Mouse (Mus musculus) myocyte (in vitro differentiated cells): ENCODE results near the gene Twist1. TPM values are rescaled to one million over a fixed set of nuclear protein-coding genes. Genes with fewer than 3 reads are reported as not detected.

Source experiments
- H3K27me3 ChIP-seq: one replicate; pipeline ENCODE4 v1.6.1; 2011; ENCODE audit not compliant: control insufficient read depth, insufficient read depth, insufficient read length
- H3K36me3 ChIP-seq: one replicate; pipeline ENCODE4 v1.6.1; 2011; ENCODE audit not compliant: control insufficient read depth, insufficient read depth
- H3K4me2 ChIP-seq: one replicate; pipeline ENCODE4 v1.6.1; 2011; ENCODE audit warnings: low read depth, control low read depth
- H3K4me3 ChIP-seq: one replicate; pipeline ENCODE4 v1.5.1; 2011; ENCODE audit warnings: mild to moderate bottlenecking, control low read depth, moderate library complexity
- H3K79me2 ChIP-seq: one replicate; pipeline ENCODE4 v1.6.1; 2011; ENCODE audit not compliant: control insufficient read depth, insufficient read depth
- H3ac ChIP-seq: one replicate; pipeline ENCODE4 v1.6.1; 2011; ENCODE audit not compliant: control insufficient read depth, insufficient read length
- CEBPB ChIP-seq: IDR thresholded peaks from 2 replicates; pipeline ENCODE4 v1.6.1; 2011; ENCODE audit warnings: mild to moderate bottlenecking, moderate library complexity; ENCODE audit not compliant: poor library complexity, insufficient read depth, severe bottlenecking
- E2F4 ChIP-seq: IDR thresholded peaks from one replicate; pipeline ENCODE4 v1.6.1; 2011; ENCODE audit warnings: mild to moderate bottlenecking, control low read depth, moderate library complexity; ENCODE audit not compliant: insufficient read depth
- MAX ChIP-seq: IDR thresholded peaks from one replicate; pipeline ENCODE4 v1.6.1; 2011; ENCODE audit warnings: low read depth, mild to moderate bottlenecking, control low read depth
- MYOD1 ChIP-seq, 3 experiments: IDR thresholded peaks; one replicate each; pipeline ENCODE4 v1.6.1; 2011; ENCODE audit warnings: control low read depth in 2 of 3, low read depth in 2 of 3, mild to moderate bottlenecking in 2 of 3, moderate library complexity in 1 of 3; ENCODE audit not compliant: insufficient read length in 2 of 3, control insufficient read depth in 1 of 3
- MYOG ChIP-seq, 3 experiments: IDR thresholded peaks; one replicate each; pipeline ENCODE4 v1.6.1; 2011; ENCODE audit warnings: control low read depth in 2 of 3, low read depth in 2 of 3, mild to moderate bottlenecking in 2 of 3; ENCODE audit not compliant: insufficient read length in 2 of 3, control insufficient read depth in 1 of 3, insufficient read depth in 1 of 3
- POLR2A ChIP-seq: IDR thresholded peaks from one replicate; pipeline ENCODE4 v1.6.1; 2011; ENCODE audit warnings: low read depth, mild to moderate bottlenecking, control low read depth, moderate library complexity; ENCODE audit not compliant: insufficient read length
- POLR2AphosphoS2 ChIP-seq: IDR thresholded peaks from one replicate; pipeline ENCODE4 v1.6.1; 2011; ENCODE audit warnings: low read depth, control low read depth; ENCODE audit not compliant: insufficient read length
- REST ChIP-seq: IDR thresholded peaks from one replicate; pipeline ENCODE4 v1.6.1; 2011; ENCODE audit warnings: mild to moderate bottlenecking, control low read depth, moderate library complexity; ENCODE audit not compliant: insufficient read depth, insufficient read length
- SRF ChIP-seq: IDR thresholded peaks from one replicate; pipeline ENCODE4 v1.6.1; 2011; ENCODE audit warnings: low read depth; ENCODE audit not compliant: control insufficient read depth, insufficient read length
- TCF12 ChIP-seq: IDR thresholded peaks from one replicate; pipeline ENCODE4 v1.6.1; 2011; ENCODE audit warnings: mild to moderate bottlenecking, control low read depth; ENCODE audit not compliant: poor library complexity, insufficient read depth, severe bottlenecking
- TCF3 ChIP-seq: IDR thresholded peaks from one replicate; pipeline ENCODE4 v1.6.1; 2011; ENCODE audit warnings: low read depth, control low read depth; ENCODE audit not compliant: insufficient read length
- USF1 ChIP-seq: IDR thresholded peaks from one replicate; pipeline ENCODE4 v1.6.1; 2011; ENCODE audit warnings: low read depth, mild to moderate bottlenecking, control low read depth, moderate library complexity
- polyA plus RNA-seq: library from polyadenylated mRNA; unstranded; fragments of >200 nt; fragmentation: generic; extraction: Trizol; gene quantifications from one replicate; pipeline ENCODE4 v1.2.1, GENCODE M21; 2012; ENCODE audit warnings: missing spikeins

The Twist1 gene
- polyA plus RNA-seq, 1 experiment = 5.8 TPM

DNA sequence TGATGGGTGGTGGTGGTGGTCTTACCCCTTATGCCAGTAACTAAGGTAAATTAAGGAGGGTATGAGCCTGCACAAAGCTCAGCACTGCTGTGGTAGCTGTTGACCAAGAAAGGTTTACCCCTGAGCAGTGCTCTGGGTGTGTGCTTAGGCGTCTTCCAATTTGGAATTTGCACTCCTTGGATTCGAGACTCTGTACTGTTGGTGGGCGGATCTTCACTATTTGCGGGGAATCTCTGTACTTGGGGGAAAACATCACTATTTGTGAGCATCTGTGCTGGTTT is 11.4 kb downstream of the Twist1 start:
- no peak overlapping the region for H3ac ChIP-seq
- no peak for TF ChIP-seq MAX
- no peak for TF ChIP-seq POLR2AphosphoS2
- TF ChIP-seq REST = no peak
- no peak for TF ChIP-seq MYOG (IDR thresholded peaks at IDR 0.05; ENCODE audit: control insufficient read depth in 1 of 3, insufficient read depth in 1 of 3, insufficient read length in 2 of 3, low read depth in 2 of 3)
- no peak for TF ChIP-seq TCF3
- no peak for TF ChIP-seq POLR2A
- TF ChIP-seq CEBPB = no peak
- TF ChIP-seq USF1 = no peak
- TF ChIP-seq E2F4 = no peak
- TF ChIP-seq MYOD1 (IDR thresholded peaks at IDR 0.05; ENCODE audit: control insufficient read depth in 1 of 3, insufficient read length in 2 of 3, low read depth in 2 of 3) = no peak
- no peak overlapping the region for H3K4me2 ChIP-seq
- peaks cover 4% of the 10 kb centered on the region for H3K27me3 ChIP-seq
- H3K4me3 ChIP-seq = no peak overlapping the region
- no peaks in the 10 kb centered on the region for H3K36me3 ChIP-seq
- no peaks in the 10 kb centered on the region for H3K79me2 ChIP-seq

DNA sequence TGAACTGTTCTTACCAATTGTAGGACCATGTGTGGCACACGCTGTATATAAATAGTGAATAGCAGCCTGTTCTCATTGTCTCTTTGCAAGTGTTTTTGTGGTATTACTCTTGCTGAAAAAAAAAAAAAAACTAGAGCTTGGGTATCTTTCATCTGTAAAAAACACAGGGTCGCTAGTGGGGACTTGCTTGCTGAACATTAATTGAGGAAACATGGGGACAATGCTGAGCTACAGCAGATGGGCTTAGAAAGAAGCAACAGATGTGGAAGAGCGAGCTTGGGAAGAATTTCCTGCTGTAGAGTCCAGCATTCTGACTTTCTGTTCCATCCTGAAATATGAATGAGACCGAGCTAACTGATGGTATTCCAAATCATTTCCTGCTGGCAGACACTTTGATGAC is 22.7 kb downstream of the Twist1 start:
- Histone ChIP-seq H3K79me2 (no peaks in the 10 kb centered on the region), H3K4me3 (no peak overlapping the region), H3K4me2 (no peak overlapping the region), H3K36me3 (no peaks in the 10 kb centered on the region), H3ac (no peak overlapping the region), H3K27me3 (no peaks in the 10 kb centered on the region)
- no peak for TF ChIP-seq REST
- TF ChIP-seq POLR2AphosphoS2 = no peak
- TF ChIP-seq CEBPB = no peak
- TF ChIP-seq TCF3 = no peak
- no peak for TF ChIP-seq MYOG (IDR thresholded peaks at IDR 0.05; ENCODE audit: control insufficient read depth in 1 of 3, insufficient read depth in 1 of 3, insufficient read length in 2 of 3, low read depth in 2 of 3)
- TF ChIP-seq SRF = no peak
- TF ChIP-seq USF1 = no peak
- TF ChIP-seq MAX = no peak
- no peak for TF ChIP-seq POLR2A
- no peak for TF ChIP-seq MYOD1 (IDR thresholded peaks at IDR 0.05; ENCODE audit: control insufficient read depth in 1 of 3, insufficient read length in 2 of 3, low read depth in 2 of 3)
- TF ChIP-seq TCF12 = no peak
- TF ChIP-seq E2F4 = no peak

DNA sequence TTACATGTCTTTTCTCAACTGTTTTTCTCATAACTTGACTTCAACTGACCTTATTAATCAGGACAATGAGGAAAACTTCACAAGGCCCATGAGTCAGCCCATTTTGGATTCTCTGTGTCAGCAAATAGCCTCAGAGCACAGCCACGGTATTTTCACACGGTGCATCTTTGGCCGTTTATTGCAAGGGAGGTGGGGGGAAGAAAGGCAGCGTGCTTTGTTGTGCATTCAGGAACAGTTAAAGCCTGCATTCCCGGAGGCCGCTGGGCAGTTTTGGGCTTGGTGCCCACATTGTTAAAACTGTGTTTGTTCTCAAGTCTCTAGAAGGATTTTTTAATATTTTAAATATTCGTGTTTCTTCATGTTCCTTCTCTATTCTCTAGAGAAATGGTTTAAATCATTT is 24.0 kb downstream of the Twist1 start:
- Histone ChIP-seq H3ac (no peak overlapping the region), H3K36me3 (no peaks in the 10 kb centered on the region), H3K4me2 (no peak overlapping the region), H3K27me3 (no peaks in the 10 kb centered on the region), H3K79me2 (no peaks in the 10 kb centered on the region), H3K4me3 (no peak overlapping the region)
- TF ChIP-seq E2F4 = no peak
- TF ChIP-seq TCF3 = no peak
- no peak for TF ChIP-seq MYOD1 (IDR thresholded peaks at IDR 0.05; ENCODE audit: control insufficient read depth in 1 of 3, insufficient read length in 2 of 3, low read depth in 2 of 3)
- TF ChIP-seq MAX = no peak
- no peak for TF ChIP-seq USF1
- no peak for TF ChIP-seq TCF12
- TF ChIP-seq MYOG (IDR thresholded peaks at IDR 0.05; ENCODE audit: control insufficient read depth in 1 of 3, insufficient read depth in 1 of 3, insufficient read length in 2 of 3, low read depth in 2 of 3) = no peak
- no peak for TF ChIP-seq REST

DNA sequence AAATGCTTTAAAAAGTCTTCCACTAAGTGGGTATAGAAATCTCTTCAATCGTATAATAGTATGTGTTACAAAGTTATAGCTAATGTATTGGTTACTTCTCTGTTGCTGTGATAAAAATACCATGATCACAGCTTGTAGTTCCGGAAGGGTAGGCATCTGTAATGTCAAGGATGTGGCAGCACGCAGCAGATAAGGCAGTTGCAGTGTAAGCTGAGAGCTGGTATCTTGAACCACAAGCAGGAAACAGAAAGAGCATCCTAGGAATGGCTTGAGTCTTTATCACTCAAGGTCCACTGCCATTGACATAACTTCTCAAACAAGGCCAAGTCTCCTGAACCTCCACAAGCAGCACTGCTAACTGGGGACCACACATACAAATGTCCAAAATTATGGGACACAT is 35.7 kb downstream of the Twist1 start:
- Histone ChIP-seq H3K4me2 (no peak overlapping the region), H3K27me3 (no peaks in the 10 kb centered on the region), H3ac (no peak overlapping the region), H3K79me2 (no peaks in the 10 kb centered on the region), H3K4me3 (no peak overlapping the region), H3K36me3 (no peaks in the 10 kb centered on the region)
- TF ChIP-seq POLR2A = no peak
- no peak for TF ChIP-seq CEBPB
- TF ChIP-seq USF1 = no peak
- no peak for TF ChIP-seq TCF3
- no peak for TF ChIP-seq MAX
- no peak for TF ChIP-seq SRF
- no peak for TF ChIP-seq MYOD1 (IDR thresholded peaks at IDR 0.05; ENCODE audit: control insufficient read depth in 1 of 3, insufficient read length in 2 of 3, low read depth in 2 of 3)
- no peak for TF ChIP-seq POLR2AphosphoS2
- TF ChIP-seq TCF12 = no peak
- TF ChIP-seq MYOG (IDR thresholded peaks at IDR 0.05; ENCODE audit: control insufficient read depth in 1 of 3, insufficient read depth in 1 of 3, insufficient read length in 2 of 3, low read depth in 2 of 3) = no peak
- no peak for TF ChIP-seq E2F4
- TF ChIP-seq REST = no peak

Other genes starting within 250 kb of the Twist1 start
- gene Ferd3l, start 29.2 kb upstream of the Twist1 start, polyA plus RNA-seq = not detected